Mouse (Mus musculus) gastrocnemius, adult 18-20 months (tissue): ENCODE data around the gene Slc25a10. TPM values are rescaled to one million over a fixed set of nuclear protein-coding genes. Genes with fewer than 3 reads are reported as not detected.
"Not testable (repeated sequence)": the region's sequence is repeated elsewhere in the genome, so short reads cannot be mapped to it uniquely, and the experiment has no call there.

Experiments used
- DNase-seq: peaks from one replicate; pipeline ENCODE4 v3.0.0; 2021; ENCODE audit warnings: low spot score
- total RNA-seq, 2 experiments: library from RNA; stranded (reverse); gene quantifications; 2 replicates each; pipeline ENCODE4 v1.2.3; 2021

The Slc25a10 gene
- total RNA-seq, 2 experiments from 2014 or later = 3.3 to 4.5 TPM

- no peak for DNase-seq
These were observed 18.9 kb downstream of the Slc25a10 start for GRCm38 (mm10) chr11:120510375-120511030.

DNA sequence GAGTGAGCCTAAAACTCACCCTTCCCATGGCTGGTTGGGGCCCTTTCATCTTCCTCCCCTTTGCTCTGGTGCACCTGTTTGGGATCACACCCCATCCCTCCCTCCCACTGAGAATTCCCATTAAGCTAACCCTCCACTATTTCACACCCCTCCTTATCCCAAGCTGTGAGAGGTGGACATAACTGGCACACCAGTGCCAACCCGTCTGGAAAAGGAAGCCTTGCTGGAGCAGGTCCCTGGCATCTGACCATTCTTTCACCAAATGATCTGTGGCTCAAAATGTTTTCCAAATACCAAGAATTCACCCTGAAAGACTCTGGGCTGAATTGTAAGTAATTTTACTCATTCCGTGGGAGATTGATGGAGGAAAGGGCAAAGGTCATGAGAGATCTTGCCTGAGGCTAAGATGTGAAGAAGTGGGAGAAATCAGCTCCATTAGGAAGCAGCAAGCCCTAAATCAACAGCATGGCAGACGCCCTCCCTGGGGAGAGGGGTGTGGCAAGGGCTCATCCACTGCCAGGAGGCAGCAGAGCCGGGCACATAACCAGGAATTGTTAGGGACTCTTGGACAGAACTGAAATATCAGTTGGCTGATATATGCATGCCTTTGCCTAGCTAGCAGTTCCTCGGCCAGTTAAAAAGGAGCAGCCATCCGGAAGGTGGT, 21.3 kb downstream of the Slc25a10 start:
- DNase-seq = no peak

- DNase-seq = not testable (repeated sequence)
These were observed 22.6 kb downstream of the Slc25a10 start for GRCm38 (mm10) chr11:120514262-120514661.

DNA sequence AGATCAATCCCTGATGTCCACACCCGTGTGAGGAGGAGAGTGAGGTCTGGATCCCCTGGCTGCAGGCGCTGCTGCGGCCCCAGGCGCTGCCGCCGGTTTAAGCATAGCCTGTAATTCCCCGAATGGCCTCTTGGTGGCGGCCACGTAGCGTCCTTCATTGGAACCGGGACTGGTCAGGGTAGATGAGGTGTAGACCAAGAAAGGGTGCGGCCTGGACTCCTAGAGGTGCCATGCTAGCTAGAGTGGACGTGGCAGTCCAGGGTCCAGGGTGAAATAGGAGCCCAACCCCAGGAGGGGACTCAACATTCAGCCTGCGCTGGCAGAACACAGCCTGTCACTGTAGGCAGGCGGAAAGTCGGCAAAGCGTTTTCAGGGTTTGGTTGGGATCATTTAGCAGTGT, 24.0 kb downstream of the Slc25a10 start:
- peak; percentile 91 for DNase-seq

GRCm38 (mm10) chr11:120517147-120517546, 25.5 kb downstream of the Slc25a10 start:
- no peak for DNase-seq

DNA sequence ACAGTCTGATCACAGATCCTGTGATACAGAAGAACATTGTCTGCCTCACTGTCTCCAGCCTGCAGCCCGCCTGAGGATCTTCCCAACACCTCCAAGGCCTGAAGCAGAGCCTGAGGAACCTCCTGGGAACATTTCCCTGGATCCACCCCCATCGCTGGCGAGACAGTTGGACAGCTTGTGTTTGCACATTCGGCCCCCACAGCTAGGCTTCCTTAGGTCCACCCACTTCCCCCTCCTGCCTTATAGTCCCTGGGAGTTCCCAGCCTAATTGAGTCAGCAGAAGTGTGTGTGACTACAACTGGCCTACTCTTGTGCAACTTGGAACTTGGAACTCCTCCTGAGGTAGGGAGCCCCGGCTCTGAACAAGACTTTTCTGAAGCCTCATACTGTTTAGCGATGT, 26.4 kb downstream of the Slc25a10 start:
- peak; percentile 67 for DNase-seq

DNA sequence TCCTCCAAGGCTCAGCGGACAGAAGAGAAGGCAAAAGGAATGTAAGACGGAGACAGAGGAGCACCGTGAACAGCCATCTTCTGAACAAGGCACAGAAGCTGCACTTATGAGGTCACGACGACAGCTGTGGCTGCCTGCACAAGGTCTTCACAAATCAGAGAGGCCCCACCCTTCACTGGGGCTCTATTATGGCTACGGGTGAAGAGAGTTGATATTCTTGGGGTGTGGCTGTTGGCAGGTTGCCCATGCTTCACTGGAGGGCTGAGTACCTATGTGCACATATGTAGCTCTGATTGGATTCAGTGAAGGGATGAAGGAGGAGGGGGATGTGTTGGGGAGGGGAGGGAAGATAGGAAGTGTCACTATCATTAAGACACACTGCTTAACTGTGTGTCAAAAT, 26.9 kb downstream of the Slc25a10 start:
- DNase-seq = no peak

DNA sequence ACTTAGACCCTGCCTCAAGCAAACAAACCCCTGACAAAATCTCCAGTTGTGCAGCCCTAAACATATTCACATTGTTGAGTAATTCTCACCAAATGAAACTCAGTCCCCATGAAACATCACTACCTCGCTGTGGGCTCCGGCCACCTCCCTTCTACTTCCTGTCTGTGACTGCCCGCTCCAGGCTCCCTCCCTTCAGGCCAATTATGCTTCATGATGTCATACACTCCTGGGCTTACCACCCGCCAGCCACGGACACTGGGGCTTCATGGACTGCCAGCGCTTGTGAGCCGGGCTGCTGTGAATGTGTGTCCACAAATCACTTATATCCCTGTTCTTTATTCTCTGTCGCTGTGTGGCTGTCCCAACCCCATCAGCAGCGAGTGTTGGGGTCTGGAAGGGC, 28.1 kb downstream of the Slc25a10 start:
- DNase-seq = peak; percentile 81

GRCm38 (mm10) chr11:120520498-120520897, 28.9 kb downstream of the Slc25a10 start:
- DNase-seq = no peak

DNA sequence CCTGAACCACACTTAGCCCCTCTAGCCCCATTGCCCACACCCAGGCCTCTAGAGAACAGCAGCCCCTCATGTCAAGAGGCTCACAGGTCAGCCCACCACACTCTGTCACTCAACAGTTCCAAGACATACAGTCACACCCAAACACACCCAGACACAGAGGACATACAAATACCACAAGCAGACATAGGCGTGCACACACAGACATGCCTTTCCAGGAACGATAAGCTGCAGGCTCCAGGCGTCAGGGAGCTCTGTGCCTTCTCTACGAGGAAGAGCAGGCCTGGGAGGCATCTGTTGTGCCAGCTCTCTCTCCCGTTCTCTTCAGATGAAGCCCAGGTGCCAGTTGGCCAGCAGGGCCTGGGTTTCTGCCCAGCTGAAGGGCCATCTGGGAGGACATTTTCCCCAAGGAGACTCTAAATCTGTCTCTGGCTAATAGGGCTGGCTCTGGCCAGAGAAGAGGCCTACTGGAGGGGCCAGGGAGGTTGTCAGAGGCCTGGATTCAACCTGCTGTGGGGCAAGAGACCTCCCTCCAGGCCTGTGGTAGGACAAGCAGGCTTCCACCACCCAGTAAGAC, 29.4 kb downstream of the Slc25a10 start:
- DNase-seq = peak; percentile 87

DNA sequence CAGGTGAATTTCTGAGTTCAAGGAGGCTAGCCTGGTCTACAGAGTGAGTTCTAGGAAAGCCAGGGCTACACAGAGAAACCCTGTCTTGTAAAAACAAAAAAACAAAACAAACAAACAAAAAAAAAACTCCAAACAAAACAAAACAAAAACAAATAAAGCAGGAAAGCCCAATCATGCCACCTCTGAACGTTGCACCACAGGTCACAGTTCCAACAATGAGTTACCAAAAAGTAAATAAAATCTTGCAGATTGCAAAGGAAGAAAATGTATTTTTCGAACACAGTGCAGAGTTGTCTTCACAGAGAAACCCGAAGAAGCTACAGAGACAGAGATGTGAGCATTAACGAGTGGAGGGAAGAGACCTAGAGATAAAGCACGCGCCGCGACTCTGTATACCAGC, 30.9 kb downstream of the Slc25a10 start:
- no peak for DNase-seq

- DNase-seq = no peak
These were observed 34.3 kb downstream of the Slc25a10 start for GRCm38 (mm10) chr11:120525959-120526358.

- no peak for DNase-seq
These were observed 36.2 kb downstream of the Slc25a10 start for GRCm38 (mm10) chr11:120527690-120528354.

- no peak for DNase-seq
These were observed 37.3 kb downstream of the Slc25a10 start for GRCm38 (mm10) chr11:120528903-120529302.

DNA sequence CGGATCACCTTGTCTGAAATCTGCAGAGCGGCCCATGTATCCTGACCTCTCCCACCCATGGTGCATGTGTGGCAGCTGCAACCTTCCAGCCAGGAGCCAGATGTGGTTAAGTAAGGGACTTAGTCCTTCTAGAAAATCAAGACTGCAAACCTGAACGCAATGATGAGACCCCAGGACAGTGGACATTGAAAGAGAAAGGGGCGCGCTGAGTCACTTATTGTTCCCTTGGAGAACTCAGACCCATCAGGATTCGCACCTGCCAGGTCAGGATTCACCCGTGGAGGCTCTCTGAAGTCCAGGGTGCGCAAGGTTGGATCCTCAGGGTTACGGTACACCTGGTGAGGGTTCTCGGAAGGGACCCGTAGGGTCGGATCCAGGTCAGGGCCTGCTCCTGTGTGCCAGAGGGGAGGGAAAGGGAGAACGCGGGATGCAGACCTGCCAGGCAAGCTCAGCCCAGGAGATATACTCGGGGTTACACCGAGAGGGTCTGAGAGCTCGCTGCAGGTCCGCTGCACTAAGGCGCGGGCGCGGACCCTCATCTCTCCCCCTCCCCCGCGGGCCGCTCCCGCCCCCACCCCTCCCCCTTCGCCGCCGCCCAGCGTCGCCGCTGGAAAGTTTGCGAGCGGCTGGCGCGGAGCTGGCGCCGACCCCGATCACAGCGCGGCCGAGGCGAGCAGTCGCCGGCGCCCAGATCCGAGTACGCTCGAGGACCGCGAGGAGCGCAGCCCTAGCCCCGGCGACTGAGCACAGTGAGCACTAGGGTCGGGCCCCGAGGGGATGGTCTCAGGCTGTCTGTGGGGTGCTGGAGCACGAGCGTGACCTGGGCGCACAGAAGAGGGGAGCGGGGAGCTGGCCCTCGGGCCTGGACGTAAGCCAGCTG, 38.7 kb downstream of the Slc25a10 start, which contains the start of gene Gcgr:
Gene Gcgr (plus strand): TSS at position 615 of the 880 bp plus-strand sequence.
- DNase-seq = no peak

GRCm38 (mm10) chr11:120531646-120532045, 40.0 kb downstream of the Slc25a10 start:
- no peak for DNase-seq

GRCm38 (mm10) chr11:120534093-120534492, 42.5 kb downstream of the Slc25a10 start:
- no peak for DNase-seq

GRCm38 (mm10) chr11:120535145-120535544, 43.5 kb downstream of the Slc25a10 start:
- no peak for DNase-seq

DNA sequence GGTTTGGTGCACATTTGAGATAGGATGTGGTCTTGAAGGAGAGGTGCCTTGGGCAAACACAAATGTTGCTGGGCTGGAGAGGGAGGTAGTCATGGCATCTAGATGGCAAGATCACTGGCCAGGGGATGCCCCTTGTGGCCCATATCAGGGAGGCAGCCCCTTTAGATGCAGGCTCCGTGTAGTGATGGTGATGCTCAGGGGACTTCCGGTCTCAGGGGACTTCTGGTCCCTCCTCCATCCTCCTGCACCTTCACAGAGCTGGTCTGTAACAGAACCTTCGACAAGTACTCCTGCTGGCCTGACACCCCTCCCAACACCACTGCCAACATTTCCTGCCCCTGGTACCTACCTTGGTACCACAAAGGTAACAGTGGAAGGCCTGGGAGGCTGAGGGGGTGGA, 44.2 kb downstream of the Slc25a10 start:
- no peak for DNase-seq

DNA sequence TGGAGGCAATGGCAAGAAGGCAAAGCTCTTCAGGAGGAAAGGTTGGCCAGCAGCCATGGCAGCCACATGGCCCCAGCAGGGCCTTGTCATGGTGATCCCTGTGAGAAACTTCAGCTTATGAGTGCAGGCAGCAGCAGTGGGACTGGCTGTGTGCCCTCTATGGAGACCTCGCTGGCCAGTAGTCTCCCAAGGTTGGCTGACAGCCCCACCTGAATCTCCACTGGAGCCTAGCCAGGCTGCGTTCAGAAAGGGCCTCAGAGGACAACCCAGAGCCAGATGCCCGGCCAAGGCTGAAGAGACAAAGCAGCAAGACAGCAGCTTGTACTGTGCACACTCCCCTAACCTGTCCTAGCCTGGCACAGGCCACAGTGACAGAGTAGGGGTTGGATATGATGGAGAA, 46.8 kb downstream of the Slc25a10 start:
- peak; percentile 92 for DNase-seq

- DNase-seq = no peak
These were observed 47.3 kb downstream of the Slc25a10 start for GRCm38 (mm10) chr11:120538955-120539284.
